Mouse (Mus musculus) liver, embryonic 12.5 days (tissue): ENCODE results near the gene Cachd1. TPM values are rescaled to one million over a fixed set of nuclear protein-coding genes. Genes with fewer than 3 reads are reported as not detected.
A peak's percentile ranks its signal among the peaks of the same experiment; 100 is the strongest.

Source experiments
- ATAC-seq: fragments of 200-750 bp; cut with Nextera tagmentation; 2 replicates; pipeline ENCODE4 v1.8.0; 2017; ENCODE audit warnings: moderate number of reproducible peaks, mild to moderate bottlenecking, moderate library complexity
- H3K27ac ChIP-seq: fragments of 300-500 bp; sonication (generic); 2 replicates; pipeline ENCODE4 v1.5.1; 2016; ENCODE audit warnings: mild to moderate bottlenecking
- H3K27me3 ChIP-seq: fragments of 300-500 bp; sonication (generic); replicated peaks from 2 replicates; pipeline ENCODE4 v1.6.1; 2016; ENCODE audit warnings: mild to moderate bottlenecking, moderate library complexity
- H3K36me3 ChIP-seq: fragments of 300-500 bp; sonication (generic); 2 replicates; pipeline ENCODE4 v1.6.1; 2016; ENCODE audit warnings: mild to moderate bottlenecking, moderate library complexity
- H3K4me1 ChIP-seq: fragments of 300-500 bp; sonication (generic); 2 replicates; pipeline ENCODE4 v1.6.1; 2016
- H3K4me2 ChIP-seq: fragments of 300-500 bp; sonication (generic); 2 replicates; pipeline ENCODE4 v1.6.1; 2016; ENCODE audit warnings: mild to moderate bottlenecking, moderate library complexity
- H3K4me3 ChIP-seq: fragments of 300-500 bp; sonication (generic); 2 replicates; pipeline ENCODE4 v1.5.1; 2016; ENCODE audit warnings: mild to moderate bottlenecking, moderate library complexity
- H3K9ac ChIP-seq: fragments of 300-500 bp; sonication (generic); 2 replicates; pipeline ENCODE4 v1.6.1; 2016; ENCODE audit warnings: mild to moderate bottlenecking, moderate library complexity
- H3K9me3 ChIP-seq: fragments of 300-500 bp; sonication (generic); replicated peaks from 2 replicates; pipeline ENCODE4 v1.6.1; 2016; ENCODE audit warnings: mild to moderate bottlenecking, moderate library complexity
- WGBS: fragments of 180-500 bp; shearing (Covaris S2); methylation state at CpG from one replicate; pipeline ENCODE4 v1.1.7; 2016; ENCODE audit not compliant: insufficient replicate concordance; 5-methylcytosine and 5-hydroxymethylcytosine counted together
- polyA plus RNA-seq: library from polyadenylated mRNA; unstranded; fragments of >200 nt; fragmentation: Nextera tagmentation; extraction: Ambion mirVana; gene quantifications from 2 replicates; pipeline ENCODE4 v1.2.1, GENCODE M21; 2016

Cachd1 gene
- polyA plus RNA-seq, 1 experiment from 2014 or later: 7.4 TPM

GRCm38 (mm10) chr4:100768606-100769005, 7.9 kb upstream of the Cachd1 start:
- Histone ChIP-seq H3K27me3 (no peaks in the 10 kb centered on the region), H3K36me3 (no peaks in the 10 kb centered on the region), H3K27ac (no peak overlapping the region), H3K9ac (no peak overlapping the region), H3K9me3 (no peaks in the 10 kb centered on the region), H3K4me2 (no peak overlapping the region), H3K4me3 (no peak overlapping the region), H3K4me1 (no peaks in the 10 kb centered on the region)
- 42% methylated on average over 3 of the region's 3 CpGs for WGBS
- no peak for ATAC-seq

GRCm38 (mm10) chr4:100776871-100777375, 448 bp downstream of the Cachd1 start:
- no peaks in the 10 kb centered on the region for H3K9me3 ChIP-seq
- H3K27me3 ChIP-seq: peaks cover 78% of the 10 kb centered on the region
- peak overlapping the region; percentile 69 for H3K4me2 ChIP-seq
- no peaks in the 10 kb centered on the region for H3K4me1 ChIP-seq
- H3K9ac ChIP-seq: peak overlapping the region; percentile 57
- H3K4me3 ChIP-seq: peak overlapping the region; percentile 56
- no peak for ATAC-seq
- no peaks in the 10 kb centered on the region for H3K36me3 ChIP-seq
- H3K27ac ChIP-seq: peak overlapping the region; percentile 25; the same call in 1 of the 2 replicates
- under 1% methylated on average over 67 of the region's 68 CpGs for WGBS

DNA sequence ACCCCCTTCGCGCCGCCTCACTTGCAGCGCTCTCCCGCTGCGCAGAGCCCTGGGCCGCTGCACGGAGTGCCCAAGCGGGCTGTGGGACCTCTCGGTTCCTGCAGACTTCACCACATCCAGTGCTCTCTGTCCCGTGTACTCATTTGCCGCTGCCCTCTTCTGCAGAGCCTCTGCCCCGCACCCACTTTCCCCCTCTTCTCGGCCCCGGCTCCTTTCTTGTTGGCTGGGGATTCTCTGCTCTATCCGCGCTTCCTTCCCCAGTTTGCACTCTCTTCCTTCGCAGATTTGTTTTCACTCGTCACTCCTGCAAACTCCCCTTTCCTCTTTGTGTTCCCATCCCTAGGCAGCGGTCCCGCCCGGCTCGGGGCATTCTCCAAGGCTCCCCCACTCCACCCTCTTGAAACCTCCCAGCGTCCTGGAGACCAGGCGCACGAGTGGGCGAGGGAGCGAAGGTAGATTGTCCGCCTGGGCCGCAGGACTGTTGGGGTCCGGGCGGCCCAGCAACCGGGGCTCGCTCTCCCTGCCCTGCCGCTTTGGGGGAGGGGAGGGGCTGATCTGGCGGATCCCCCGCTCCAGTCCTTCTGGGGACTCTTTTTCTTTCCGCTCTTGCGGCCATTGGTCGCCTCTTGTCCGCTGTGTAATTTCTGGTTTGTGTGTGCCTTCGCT, 1.0 kb downstream of the Cachd1 start:
- no peak for ATAC-seq
- H3K36me3 ChIP-seq: no peaks in the 10 kb centered on the region
- peak overlapping the region; percentile 57 for H3K9ac ChIP-seq
- no peaks in the 10 kb centered on the region for H3K4me1 ChIP-seq
- H3K9me3 ChIP-seq: no peaks in the 10 kb centered on the region
- peak overlapping the region; percentile 56 for H3K4me3 ChIP-seq
- H3K4me2 ChIP-seq: peak overlapping the region; percentile 69
- 2% methylated on average over 42 of the region's 42 CpGs for WGBS
- peaks cover 78% of the 10 kb centered on the region for H3K27me3 ChIP-seq
- peak overlapping the region; percentile 25; the same call in 1 of the 2 replicates for H3K27ac ChIP-seq

DNA sequence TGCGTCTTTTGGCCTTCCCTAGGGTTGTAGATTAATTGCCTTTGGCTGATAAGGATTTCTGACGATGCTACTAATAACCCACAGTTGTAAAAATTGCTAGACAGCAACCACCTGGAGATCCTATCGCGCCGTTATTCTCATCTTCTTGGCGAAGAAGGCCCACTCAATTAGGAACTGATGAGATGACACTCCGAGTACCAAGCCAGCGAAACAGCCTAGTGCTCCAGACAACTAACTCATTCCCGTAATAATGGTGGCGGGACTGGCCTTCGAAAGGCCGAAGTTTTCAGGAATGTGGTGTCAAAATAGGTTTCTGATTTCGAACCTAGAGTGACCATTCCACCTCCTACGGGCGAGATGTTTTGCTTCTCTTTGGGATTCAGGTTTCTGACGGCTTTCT, 1.6 kb downstream of the Cachd1 start:
- peak overlapping the region; percentile 69 for H3K4me2 ChIP-seq
- 6% methylated on average over 16 of the region's 16 CpGs for WGBS
- peak overlapping the region; percentile 56 for H3K4me3 ChIP-seq
- H3K27ac ChIP-seq: no peak overlapping the region
- ATAC-seq: no peak
- no peaks in the 10 kb centered on the region for H3K9me3 ChIP-seq
- H3K9ac ChIP-seq: no peak overlapping the region
- H3K4me1 ChIP-seq: no peaks in the 10 kb centered on the region
- peaks cover 78% of the 10 kb centered on the region for H3K27me3 ChIP-seq
- no peaks in the 10 kb centered on the region for H3K36me3 ChIP-seq

GRCm38 (mm10) chr4:100779023-100779422, 2.5 kb downstream of the Cachd1 start:
- H3K4me2 ChIP-seq: 0 out of 2 replicates have a peak overlapping the region, but pooled peaks have one; percentile 69
- H3K4me1 ChIP-seq: no peaks in the 10 kb centered on the region
- ATAC-seq: no peak
- H3K9me3 ChIP-seq: no peaks in the 10 kb centered on the region
- no peaks in the 10 kb centered on the region for H3K36me3 ChIP-seq
- no peak overlapping the region for H3K4me3 ChIP-seq
- peaks cover 76% of the 10 kb centered on the region for H3K27me3 ChIP-seq
- H3K27ac ChIP-seq: no peak overlapping the region
- H3K9ac ChIP-seq: no peak overlapping the region
- WGBS: 19% methylated on average over 4 of the region's 4 CpGs

DNA sequence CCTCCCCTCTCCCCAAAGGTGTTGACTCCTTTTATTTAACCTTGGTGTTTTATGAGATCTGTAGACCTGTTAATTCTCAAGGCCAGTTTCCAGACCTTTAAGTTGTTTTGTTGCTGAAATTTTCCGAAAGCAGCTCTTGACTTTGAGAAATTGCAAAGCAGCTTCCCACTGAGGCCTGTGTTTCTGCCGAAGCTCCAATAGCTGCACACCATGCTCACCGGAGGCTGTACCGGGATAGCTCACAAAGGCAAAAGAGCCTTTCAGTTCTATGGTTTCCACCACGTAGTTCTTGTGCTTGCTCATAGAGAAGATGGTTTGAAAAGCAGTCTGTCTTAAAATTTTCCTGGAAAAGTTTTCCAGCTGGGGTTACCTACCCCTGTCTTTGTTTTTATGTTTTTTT, 3.2 kb downstream of the Cachd1 start:
- Histone ChIP-seq H3K27ac (no peak overlapping the region), H3K4me1 (no peaks in the 10 kb centered on the region), H3K9me3 (no peaks in the 10 kb centered on the region), H3K9ac (no peak overlapping the region), H3K36me3 (no peaks in the 10 kb centered on the region), H3K4me3 (no peak overlapping the region), H3K4me2 (no peak overlapping the region), H3K27me3 (peaks cover 72% of the 10 kb centered on the region)
- 49% methylated on average over 5 of the region's 5 CpGs for WGBS
- no peak for ATAC-seq

DNA sequence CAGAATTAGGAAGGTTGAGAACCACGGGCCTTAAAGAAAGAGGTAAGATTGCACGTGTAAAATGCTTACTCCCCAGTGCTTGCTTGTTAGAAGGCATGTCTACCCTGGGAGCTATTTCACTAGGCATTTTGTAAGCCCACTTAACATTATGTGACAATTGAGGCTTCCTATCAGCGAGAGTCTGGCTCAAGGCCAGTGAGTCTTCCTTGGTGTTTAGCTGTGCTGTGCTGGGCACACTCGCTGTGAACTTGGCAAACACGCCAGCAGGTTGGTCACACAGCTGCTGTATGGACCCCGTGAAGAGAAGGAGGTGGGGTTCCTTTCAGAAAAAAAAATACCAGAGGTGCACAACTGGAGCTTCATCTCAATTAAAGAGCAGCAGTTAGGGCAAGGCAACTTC, 4.4 kb downstream of the Cachd1 start:
- H3K9me3 ChIP-seq: no peaks in the 10 kb centered on the region
- H3K4me1 ChIP-seq: no peaks in the 10 kb centered on the region
- peaks cover 60% of the 10 kb centered on the region for H3K27me3 ChIP-seq
- no peaks in the 10 kb centered on the region for H3K36me3 ChIP-seq
- H3K9ac ChIP-seq: no peak overlapping the region
- 54% methylated on average over 6 of the region's 6 CpGs for WGBS
- H3K4me3 ChIP-seq: no peak overlapping the region
- no peak overlapping the region for H3K27ac ChIP-seq
- no peak overlapping the region for H3K4me2 ChIP-seq
- ATAC-seq: no peak

DNA sequence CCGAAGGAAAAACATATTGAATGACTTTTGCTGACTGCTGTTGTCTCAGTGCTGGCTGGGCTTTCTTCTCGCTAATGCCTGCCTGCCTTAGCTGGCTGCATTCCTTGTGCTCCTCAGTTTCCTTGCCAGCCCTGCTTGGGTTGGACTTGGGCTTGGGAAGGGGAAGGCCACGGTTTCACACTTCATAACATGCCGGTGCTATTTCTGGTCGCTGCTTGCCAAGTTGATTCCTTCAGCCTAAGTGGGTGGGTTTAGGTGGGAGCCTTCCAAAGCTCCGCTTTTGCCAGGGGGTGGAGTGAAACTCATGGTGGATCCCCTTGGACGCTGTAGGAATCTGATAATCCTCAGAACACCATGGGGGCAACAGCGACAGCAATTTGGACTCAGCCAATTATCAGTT, 5.9 kb downstream of the Cachd1 start:
- no peak overlapping the region for H3K4me3 ChIP-seq

GRCm38 (mm10) chr4:100782891-100783290, 6.4 kb downstream of the Cachd1 start:
- no peak overlapping the region for H3K27ac ChIP-seq
- H3K9ac ChIP-seq: no peak overlapping the region
- no peaks in the 10 kb centered on the region for H3K9me3 ChIP-seq
- no peaks in the 10 kb centered on the region for H3K4me1 ChIP-seq
- H3K27me3 ChIP-seq: peaks cover 40% of the 10 kb centered on the region
- H3K36me3 ChIP-seq: no peaks in the 10 kb centered on the region
- no peak overlapping the region for H3K4me2 ChIP-seq
- ATAC-seq: no peak
- WGBS: 52% methylated on average over 3 of the region's 3 CpGs
- no peak overlapping the region for H3K4me3 ChIP-seq

More for the DNA sequence above, 5.9 kb downstream of the Cachd1 start:
- no peak overlapping the region for H3K9ac ChIP-seq
- H3K4me1 ChIP-seq: no peaks in the 10 kb centered on the region
- H3K9me3 ChIP-seq: no peaks in the 10 kb centered on the region
- H3K27me3 ChIP-seq: peaks cover 46% of the 10 kb centered on the region
- H3K4me2 ChIP-seq: no peak overlapping the region
- ATAC-seq: no peak
- H3K36me3 ChIP-seq: no peaks in the 10 kb centered on the region
- H3K27ac ChIP-seq: no peak overlapping the region
- WGBS: 48% methylated on average over 8 of the region's 8 CpGs

GRCm38 (mm10) chr4:100787201-100787600, 10.7 kb downstream of the Cachd1 start:
- 0 out of 2 replicates have a peak, but pooled peaks cover 4% of the 10 kb centered on the region for H3K27me3 ChIP-seq
- H3K36me3 ChIP-seq: no peaks in the 10 kb centered on the region
- H3K9ac ChIP-seq: no peak overlapping the region
- no peak for ATAC-seq
- no peaks in the 10 kb centered on the region for H3K9me3 ChIP-seq
- no peaks in the 10 kb centered on the region for H3K4me1 ChIP-seq
- no peak overlapping the region for H3K27ac ChIP-seq
- H3K4me2 ChIP-seq: no peak overlapping the region
- no peak overlapping the region for H3K4me3 ChIP-seq
- 63% methylated on average over 3 of the region's 3 CpGs for WGBS

DNA sequence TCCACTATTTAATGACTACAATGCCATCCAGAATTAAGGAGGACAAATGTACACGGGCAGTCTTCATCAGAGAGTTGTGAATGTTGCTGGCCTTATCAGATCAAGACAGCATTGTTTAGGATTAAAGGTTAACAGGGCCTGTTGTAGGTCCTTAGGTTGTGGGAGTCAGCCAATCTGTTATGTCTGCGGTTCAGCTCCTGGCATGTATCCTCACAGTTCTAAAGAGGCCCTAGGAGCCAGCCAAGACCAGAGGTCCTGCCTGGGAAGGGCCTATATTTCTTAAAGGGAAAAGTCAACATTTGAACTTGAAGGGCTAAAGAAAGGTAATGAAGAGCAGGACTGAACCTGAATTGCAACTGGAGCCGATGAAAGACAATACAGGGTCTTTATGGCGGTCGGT, 13.7 kb downstream of the Cachd1 start:
- H3K9me3 ChIP-seq: no peaks in the 10 kb centered on the region
- H3K4me1 ChIP-seq: no peaks in the 10 kb centered on the region
- ATAC-seq: no peak
- no peaks in the 10 kb centered on the region for H3K27me3 ChIP-seq
- H3K27ac ChIP-seq: no peak overlapping the region
- no peaks in the 10 kb centered on the region for H3K36me3 ChIP-seq
- H3K4me3 ChIP-seq: no peak overlapping the region
- WGBS: 65% methylated on average over 5 of the region's 5 CpGs
- no peak overlapping the region for H3K9ac ChIP-seq
- H3K4me2 ChIP-seq: no peak overlapping the region

DNA sequence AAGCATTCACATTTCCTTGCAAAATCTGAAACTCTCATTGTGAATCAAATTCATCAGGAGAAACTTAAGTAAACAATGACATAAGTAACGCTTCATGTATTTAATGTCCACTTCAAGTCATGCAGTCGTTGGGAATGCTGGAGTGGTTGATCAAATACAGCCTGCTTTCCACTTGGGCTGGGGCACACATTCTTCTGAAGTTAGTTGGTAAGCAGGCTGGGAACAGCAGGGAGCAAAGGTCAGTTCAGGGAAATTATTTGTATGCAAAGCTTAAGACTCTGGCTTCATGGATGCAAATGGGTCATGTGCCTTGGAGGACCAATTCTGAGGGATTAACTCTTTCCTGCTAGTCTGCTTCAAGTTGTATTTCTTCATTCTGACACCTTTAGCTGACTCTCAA, 16.7 kb downstream of the Cachd1 start:
- Histone ChIP-seq H3K9ac (no peak overlapping the region), H3K4me1 (no peaks in the 10 kb centered on the region), H3K27ac (no peak overlapping the region), H3K36me3 (no peaks in the 10 kb centered on the region), H3K4me3 (no peak overlapping the region), H3K4me2 (no peak overlapping the region), H3K27me3 (no peaks in the 10 kb centered on the region), H3K9me3 (no peaks in the 10 kb centered on the region)
- WGBS: 36% methylated on average over 2 of the region's 2 CpGs
- ATAC-seq: no peak

- H3K9me3 ChIP-seq: no peaks in the 10 kb centered on the region
- no peak overlapping the region for H3K4me2 ChIP-seq
- no peaks in the 10 kb centered on the region for H3K36me3 ChIP-seq
- no peak overlapping the region for H3K27ac ChIP-seq
- H3K4me1 ChIP-seq: no peaks in the 10 kb centered on the region
- H3K4me3 ChIP-seq: no peak overlapping the region
- 39% methylated on average over 5 of the region's 5 CpGs for WGBS
- H3K27me3 ChIP-seq: no peaks in the 10 kb centered on the region
- ATAC-seq: no peak
- no peak overlapping the region for H3K9ac ChIP-seq
Observed at GRCm38 (mm10) chr4:100795523-100795922, 19.0 kb downstream of the Cachd1 start.
